Mouse (Mus musculus): ENCODE measurements around the gene Pitx1. TPM values are rescaled to one million over a fixed set of nuclear protein-coding genes. Genes with fewer than 3 reads are reported as not detected.

The Pitx1 gene
- polyA plus RNA-seq (2015; fragmentation: Nextera tagmentation; extraction: Ambion mirVana): not detected in 2 replicates

- ATAC-seq: no peak
- Histone ChIP-seq H3K27ac (ENCODE audit: low read depth) (no peak within 1 kb of the TSS), H3K9me3 (ENCODE audit: low read length) (no peaks in the 10 kb centered on the region), H3K4me2 (ENCODE audit: low read depth, low read length) (no peak within 1 kb of the TSS), H3K27me3 (ENCODE audit: insufficient read depth, low read length) (peaks cover 96% of the 10 kb centered on the region), H3K9ac (replicated peaks) (no peak within 1 kb of the TSS), H3K4me3 (ENCODE audit: low read depth, low read length) (no peak within 1 kb of the TSS), H3K36me3 (replicated peaks; ENCODE audit: insufficient read depth, low read length) (no peaks in the 10 kb centered on the region), H3K4me1 (ENCODE audit: insufficient read depth) (no peaks in the 10 kb centered on the region)
- no peak for TF ChIP-seq CTCF (IDR thresholded peaks at IDR 0.05; ENCODE audit: low read depth)
- TF ChIP-seq EP300 (IDR thresholded peaks at IDR 0.05; ENCODE audit: low read depth): no peak
- 2% methylated on average over 34 of the region's 36 CpGs for WGBS (ENCODE audit: insufficient replicate concordance)
- DNase-seq: no peak
Measured at GRCm38 (mm10) chr13:55836142-55836625, at the start of gene Pitx1. Gene Pitx1 (minus strand): TSS chr13:55836192.

GRCm38 (mm10) chr13:55881431-55882202, 45.6 kb upstream of the Pitx1 start:
- TF ChIP-seq EP300 (IDR thresholded peaks at IDR 0.05; ENCODE audit: low read depth): no peak
- no peak for TF ChIP-seq CTCF (IDR thresholded peaks at IDR 0.05; ENCODE audit: low read depth)

GRCm38 (mm10) chr13:55878353-55878752, 42.4 kb upstream of the Pitx1 start:
- 62% methylated on average over 4 of the region's 4 CpGs for WGBS (ENCODE audit: insufficient replicate concordance)
- peaks cover 18% of the 10 kb centered on the region for H3K4me1 ChIP-seq (ENCODE audit: insufficient read depth)
- 0 out of 2 replicates have a peak overlapping the region, but pooled peaks have one; percentile 34 for H3K27ac ChIP-seq (ENCODE audit: low read depth)
- no peaks in the 10 kb centered on the region for H3K36me3 ChIP-seq (replicated peaks; ENCODE audit: insufficient read depth, low read length)
- H3K9ac ChIP-seq (replicated peaks): no peak overlapping the region
- H3K27me3 ChIP-seq (ENCODE audit: insufficient read depth, low read length): no peaks in the 10 kb centered on the region
- peak; percentile 57 for ATAC-seq
- no peak overlapping the region for H3K4me2 ChIP-seq (ENCODE audit: low read depth, low read length)
- TF ChIP-seq CTCF (IDR thresholded peaks at IDR 0.05; ENCODE audit: low read depth): no peak
- TF ChIP-seq EP300 (IDR thresholded peaks at IDR 0.05; ENCODE audit: low read depth): no peak
- DNase-seq: no peak
- H3K9me3 ChIP-seq (ENCODE audit: low read length): no peaks in the 10 kb centered on the region
- H3K4me3 ChIP-seq (ENCODE audit: low read depth, low read length): no peak overlapping the region

More at GRCm38 (mm10) chr13:55881431-55882202, 45.6 kb upstream of the Pitx1 start:
- peak; percentile 40 for DNase-seq
- peak; percentile 86 for ATAC-seq
- no peaks in the 10 kb centered on the region for H3K36me3 ChIP-seq (replicated peaks; ENCODE audit: insufficient read depth, low read length)
- no peaks in the 10 kb centered on the region for H3K27me3 ChIP-seq (ENCODE audit: insufficient read depth, low read length)
- H3K4me2 ChIP-seq (ENCODE audit: low read depth, low read length): no peak overlapping the region; the same call in 1 of the 2 replicates
- 53% methylated on average over 16 of the region's 16 CpGs for WGBS (ENCODE audit: insufficient replicate concordance)
- H3K9me3 ChIP-seq (ENCODE audit: low read length): no peaks in the 10 kb centered on the region
- peaks cover 18% of the 10 kb centered on the region for H3K4me1 ChIP-seq (ENCODE audit: insufficient read depth)
- no peak overlapping the region for H3K9ac ChIP-seq (replicated peaks)
- no peak overlapping the region for H3K27ac ChIP-seq (ENCODE audit: low read depth)
- no peak overlapping the region for H3K4me3 ChIP-seq (ENCODE audit: low read depth, low read length)

- TF ChIP-seq CTCF (IDR thresholded peaks at IDR 0.05; ENCODE audit: low read depth) (0 out of 2 replicates have a peak, but pooled peaks have one; percentile 5), EP300 (IDR thresholded peaks at IDR 0.05; ENCODE audit: low read depth) (no peak)
- Histone ChIP-seq H3K27ac (ENCODE audit: low read depth) (no peak overlapping the region), H3K9ac (replicated peaks) (no peak overlapping the region), H3K36me3 (replicated peaks; ENCODE audit: insufficient read depth, low read length) (no peaks in the 10 kb centered on the region), H3K9me3 (ENCODE audit: low read length) (no peaks in the 10 kb centered on the region), H3K27me3 (ENCODE audit: insufficient read depth, low read length) (0 out of 2 replicates have a peak, but pooled peaks cover 2% of the 10 kb centered on the region), H3K4me3 (ENCODE audit: low read depth, low read length) (no peak overlapping the region), H3K4me1 (ENCODE audit: insufficient read depth) (no peaks in the 10 kb centered on the region), H3K4me2 (ENCODE audit: low read depth, low read length) (no peak overlapping the region)
- ATAC-seq (no peak), DNase-seq (no peak)
- 77% methylated on average over 7 of the region's 7 CpGs for WGBS (ENCODE audit: insufficient replicate concordance)
Measured at GRCm38 (mm10) chr13:55871410-55871809, 35.4 kb upstream of the Pitx1 start.

GRCm38 (mm10) chr13:55870001-55870400, 34.0 kb upstream of the Pitx1 start:
- no peak overlapping the region for H3K9ac ChIP-seq (replicated peaks)
- no peak overlapping the region for H3K4me2 ChIP-seq (ENCODE audit: low read depth, low read length)
- no peaks in the 10 kb centered on the region for H3K9me3 ChIP-seq (ENCODE audit: low read length)
- H3K36me3 ChIP-seq (replicated peaks; ENCODE audit: insufficient read depth, low read length): no peaks in the 10 kb centered on the region
- H3K27ac ChIP-seq (ENCODE audit: low read depth): no peak overlapping the region
- H3K4me3 ChIP-seq (ENCODE audit: low read depth, low read length): no peak overlapping the region
- 0 out of 2 replicates have a peak, but pooled peaks cover 2% of the 10 kb centered on the region for H3K27me3 ChIP-seq (ENCODE audit: insufficient read depth, low read length)
- DNase-seq (no peak), ATAC-seq (no peak)
- H3K4me1 ChIP-seq (ENCODE audit: insufficient read depth): no peaks in the 10 kb centered on the region
- WGBS (ENCODE audit: insufficient replicate concordance): 69% methylated on average over 1 of the region's 1 CpGs
- peak; percentile 66 for TF ChIP-seq CTCF (IDR thresholded peaks at IDR 0.05; ENCODE audit: low read depth)
- no peak for TF ChIP-seq EP300 (IDR thresholded peaks at IDR 0.05; ENCODE audit: low read depth)

GRCm38 (mm10) chr13:55867540-55868103, 31.6 kb upstream of the Pitx1 start:
- Histone ChIP-seq H3K27ac (ENCODE audit: low read depth) (no peak overlapping the region), H3K4me1 (ENCODE audit: insufficient read depth) (no peaks in the 10 kb centered on the region), H3K4me2 (ENCODE audit: low read depth, low read length) (no peak overlapping the region), H3K36me3 (replicated peaks; ENCODE audit: insufficient read depth, low read length) (no peaks in the 10 kb centered on the region), H3K9me3 (ENCODE audit: low read length) (no peaks in the 10 kb centered on the region), H3K4me3 (ENCODE audit: low read depth, low read length) (no peak overlapping the region), H3K9ac (replicated peaks) (no peak overlapping the region), H3K27me3 (ENCODE audit: insufficient read depth, low read length) (0 out of 2 replicates have a peak, but pooled peaks cover 2% of the 10 kb centered on the region)
- ATAC-seq: no peak
- no peak for DNase-seq
- TF ChIP-seq CTCF (IDR thresholded peaks at IDR 0.05; ENCODE audit: low read depth): no peak
- TF ChIP-seq EP300 (IDR thresholded peaks at IDR 0.05; ENCODE audit: low read depth): no peak
- WGBS (ENCODE audit: insufficient replicate concordance): 47% methylated on average over 13 of the region's 13 CpGs
